Mouse (Mus musculus) cerebellum, postnatal 25 days (tissue): ENCODE data around the gene Steap3.
"Not testable (repeated sequence)": the region's sequence is repeated elsewhere in the genome, so short reads cannot be mapped to it uniquely, and the experiment has no call there.

Source experiments
- DNase-seq, 2 experiments: peaks; one replicate each; pipeline ENCODE4 v3.0.0; 2021; ENCODE audit warnings: mixed read lengths in 2 of 2

Steap3 gene

GRCm38 (mm10) chr1:120272605-120273004, at the start of gene Steap3:
TSS of gene Steap3 (minus strand) at chr1:120272705.
- no peak for DNase-seq

- DNase-seq = peak in 1 of 2 experiments; percentile 16
Measured at GRCm38 (mm10) chr1:120321270-120322021, 48.9 kb upstream of the Steap3 start.

- no peak for DNase-seq
Measured at GRCm38 (mm10) chr1:120305801-120306200, 33.3 kb upstream of the Steap3 start.

GRCm38 (mm10) chr1:120296936-120297335, 24.4 kb upstream of the Steap3 start:
- DNase-seq = no peak

GRCm38 (mm10) chr1:120293803-120294202, 21.3 kb upstream of the Steap3 start:
- no peak for DNase-seq

- no peak for DNase-seq
Measured at GRCm38 (mm10) chr1:120291709-120292108, 19.2 kb upstream of the Steap3 start.

GRCm38 (mm10) chr1:120289843-120290242, 17.3 kb upstream of the Steap3 start:
- no peak for DNase-seq

GRCm38 (mm10) chr1:120287679-120288078, 15.2 kb upstream of the Steap3 start:
- no peak for DNase-seq

- DNase-seq = not testable (repeated sequence)
Measured at GRCm38 (mm10) chr1:120276058-120276457, 3.6 kb upstream of the Steap3 start.

- no peak for DNase-seq
Measured at GRCm38 (mm10) chr1:120275224-120275623, 2.7 kb upstream of the Steap3 start.

GRCm38 (mm10) chr1:120270882-120271281, 1.6 kb downstream of the Steap3 start:
- no peak for DNase-seq

GRCm38 (mm10) chr1:120270115-120270514, 2.4 kb downstream of the Steap3 start:
- DNase-seq = no peak

- no peak for DNase-seq
Measured at GRCm38 (mm10) chr1:120267631-120268030, 4.9 kb downstream of the Steap3 start.

- no peak for DNase-seq
Measured at GRCm38 (mm10) chr1:120266460-120266859, 6.0 kb downstream of the Steap3 start.

GRCm38 (mm10) chr1:120264861-120265686, 7.4 kb downstream of the Steap3 start:
- DNase-seq = peak; percentile 52 to 76

- no peak for DNase-seq
Measured at GRCm38 (mm10) chr1:120263226-120263625, 9.3 kb downstream of the Steap3 start.

GRCm38 (mm10) chr1:120261166-120261565, 11.3 kb downstream of the Steap3 start:
- DNase-seq = no peak

GRCm38 (mm10) chr1:120259249-120259648, 13.3 kb downstream of the Steap3 start:
- DNase-seq = no peak

- DNase-seq = no peak
Measured at GRCm38 (mm10) chr1:120258744-120259143, 13.8 kb downstream of the Steap3 start.

- DNase-seq = no peak
Measured at GRCm38 (mm10) chr1:120258245-120258644, 14.3 kb downstream of the Steap3 start.

- no peak for DNase-seq
Measured at GRCm38 (mm10) chr1:120253751-120254150, 18.8 kb downstream of the Steap3 start.

GRCm38 (mm10) chr1:120252519-120253160, 19.9 kb downstream of the Steap3 start:
- no peak for DNase-seq

GRCm38 (mm10) chr1:120251193-120251592, 21.3 kb downstream of the Steap3 start:
- DNase-seq = no peak
